Mouse (Mus musculus) hindbrain, embryonic 13.5 days (tissue): ENCODE measurements at regions not wholly inside any gene's neighbourhood (a gene's known extent, or its start where the extent isn't known, plus 50 kb on each side); places are given as distances from the start of the nearest gene placed in this dataset.
A peak's percentile ranks its signal among the peaks of the same experiment; 100 is the strongest.

Experiments
- ATAC-seq: fragments of 200-750 bp; cut with Nextera tagmentation; 2 replicates; pipeline ENCODE4 v1.8.0; 2017; ENCODE audit warnings: moderate TSS enrichment; ENCODE audit not compliant: low FRiP score
- H3K27ac ChIP-seq: fragments of 300-500 bp; sonication (generic); 2 replicates; pipeline ENCODE4 v1.5.1; 2015; ENCODE audit warnings: inconsistent platforms, mild to moderate bottlenecking, moderate library complexity
- H3K27me3 ChIP-seq: fragments of 300-500 bp; sonication (generic); 2 replicates; pipeline ENCODE4 v1.6.1; 2015; ENCODE audit warnings: mild to moderate bottlenecking, inconsistent platforms
- H3K36me3 ChIP-seq: fragments of 300-500 bp; sonication (generic); 2 replicates; pipeline ENCODE4 v1.6.1; 2015; ENCODE audit warnings: mild to moderate bottlenecking, inconsistent platforms
- H3K4me1 ChIP-seq: fragments of 300-500 bp; sonication (generic); replicated peaks from 2 replicates; pipeline ENCODE4 v1.6.1; 2015; ENCODE audit warnings: inconsistent platforms
- H3K4me2 ChIP-seq: fragments of 300-500 bp; sonication (generic); 2 replicates; pipeline ENCODE4 v1.6.1; 2015; ENCODE audit warnings: inconsistent platforms, mild to moderate bottlenecking, moderate library complexity
- H3K4me3 ChIP-seq: fragments of 300-500 bp; sonication (generic); 2 replicates; pipeline ENCODE4 v1.5.1; 2015; ENCODE audit warnings: mild to moderate bottlenecking, inconsistent platforms
- H3K9ac ChIP-seq: fragments of 300-500 bp; sonication (generic); 2 replicates; pipeline ENCODE4 v1.6.1; 2015; ENCODE audit warnings: mild to moderate bottlenecking, inconsistent platforms
- H3K9me3 ChIP-seq: fragments of 300-500 bp; sonication (generic); 2 replicates; pipeline ENCODE4 v1.6.1; 2016; ENCODE audit warnings: inconsistent platforms
- WGBS: fragments of 180-500 bp; shearing (Covaris S2); methylation state at CpG from one replicate; pipeline ENCODE4 v1.1.7; 2015; 5-methylcytosine and 5-hydroxymethylcytosine counted together

DNA sequence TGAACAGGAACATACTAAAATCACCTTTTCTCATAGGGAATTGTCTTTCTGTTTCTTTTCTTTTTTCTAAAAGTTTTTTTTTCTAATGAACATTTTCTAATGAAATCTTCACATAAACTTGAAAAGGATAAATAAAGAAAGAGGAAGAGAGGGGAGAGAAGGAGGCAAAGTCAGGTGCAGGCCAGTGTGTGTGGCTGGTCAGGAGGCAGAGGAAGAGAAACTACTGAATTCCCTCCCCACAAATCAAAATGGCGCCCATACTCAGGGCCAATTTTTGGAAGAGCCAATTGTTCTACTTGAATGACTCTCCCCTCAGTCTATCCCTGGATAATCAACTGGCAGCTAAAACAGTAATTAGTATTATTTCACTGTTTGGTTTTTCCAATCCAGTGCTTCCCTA is 152.0 kb downstream of the Cdc5l start:
- ATAC-seq = no peak
- H3K27ac ChIP-seq = no peak overlapping the region
- H3K4me2 ChIP-seq = no peak overlapping the region
- no peaks in the 10 kb centered on the region for H3K36me3 ChIP-seq
- 86% methylated on average over 1 of the region's 1 CpGs for WGBS
- no peak overlapping the region for H3K9ac ChIP-seq
- no peaks in the 10 kb centered on the region for H3K27me3 ChIP-seq
- no peak overlapping the region for H3K4me3 ChIP-seq
- peaks cover 12% of the 10 kb centered on the region for H3K4me1 ChIP-seq
- no peaks in the 10 kb centered on the region for H3K9me3 ChIP-seq

- no peaks in the 10 kb centered on the region for H3K27me3 ChIP-seq
- peak overlapping the region; percentile 30; the same call in 1 of the 2 replicates for H3K4me2 ChIP-seq
- WGBS = 29% methylated on average over 3 of the region's 3 CpGs
Observed at GRCm38 (mm10) chr17:45279811-45280205, 153.7 kb downstream of the Cdc5l start.

GRCm38 (mm10) chr17:45279075-45279810 is 154.3 kb downstream of the Cdc5l start:
- 42% methylated on average over 13 of the region's 13 CpGs for WGBS
- Histone ChIP-seq H3K9me3 (no peaks in the 10 kb centered on the region), H3K9ac (0 out of 2 replicates have a peak overlapping the region, but pooled peaks have one; percentile 8), H3K27ac (0 out of 2 replicates have a peak overlapping the region, but pooled peaks have one; percentile 4), H3K4me3 (no peak overlapping the region), H3K4me1 (peaks cover 12% of the 10 kb centered on the region), H3K36me3 (no peaks in the 10 kb centered on the region), H3K4me2 (peak overlapping the region; percentile 30; the same call in 1 of the 2 replicates), H3K27me3 (no peaks in the 10 kb centered on the region)
- no peak for ATAC-seq

More at GRCm38 (mm10) chr17:45279811-45280205, 153.7 kb downstream of the Cdc5l start:
- Histone ChIP-seq H3K9ac (0 out of 2 replicates have a peak overlapping the region, but pooled peaks have one; percentile 8), H3K9me3 (no peaks in the 10 kb centered on the region), H3K4me1 (peaks cover 12% of the 10 kb centered on the region), H3K27ac (0 out of 2 replicates have a peak overlapping the region, but pooled peaks have one; percentile 4), H3K36me3 (no peaks in the 10 kb centered on the region), H3K4me3 (no peak overlapping the region)
- ATAC-seq = no peak

- Histone ChIP-seq H3K4me3 (no peak overlapping the region), H3K9me3 (no peaks in the 10 kb centered on the region), H3K9ac (no peak overlapping the region), H3K27ac (no peak overlapping the region), H3K4me2 (no peak overlapping the region), H3K4me1 (peaks cover 12% of the 10 kb centered on the region), H3K27me3 (no peaks in the 10 kb centered on the region), H3K36me3 (no peaks in the 10 kb centered on the region)
- no peak for ATAC-seq
- 88% methylated on average over 3 of the region's 3 CpGs for WGBS
Observed at GRCm38 (mm10) chr17:45277516-45277915, 156.0 kb downstream of the Cdc5l start.

DNA sequence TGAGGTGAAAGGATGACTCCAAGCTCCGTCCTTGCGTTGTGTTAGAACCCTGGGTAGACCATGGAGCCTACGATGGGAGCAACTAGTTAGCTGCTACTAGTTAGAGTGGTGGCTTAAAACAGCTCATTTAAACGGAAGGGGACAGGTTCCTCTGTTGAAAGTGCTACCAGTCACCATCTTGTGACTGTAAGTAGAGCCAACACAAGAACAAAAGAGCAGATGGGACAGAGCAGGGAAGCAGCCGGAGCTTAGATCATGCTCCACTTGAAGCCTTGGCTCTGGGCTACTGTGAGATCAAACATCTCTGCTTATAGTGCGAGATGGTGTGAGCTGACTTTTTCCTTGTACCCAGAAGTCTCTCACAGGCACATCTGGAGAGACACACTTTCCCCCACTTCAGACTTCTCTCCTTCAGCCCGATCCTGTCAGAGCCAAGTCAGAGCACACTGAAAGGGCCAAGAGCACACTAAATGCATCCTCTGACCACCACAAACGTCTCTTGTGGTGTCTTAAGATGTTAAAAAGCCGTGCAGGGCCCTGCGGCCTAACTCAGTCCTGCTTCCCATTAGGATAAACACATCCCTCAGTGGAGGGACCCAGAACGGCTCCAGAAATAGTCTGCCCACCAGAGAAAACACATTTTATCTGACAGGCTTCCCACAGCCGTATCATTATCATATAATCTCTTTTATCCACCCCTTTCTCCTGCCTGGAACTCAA is 156.7 kb downstream of the Cdc5l start:
- Histone ChIP-seq H3K27me3 (no peaks in the 10 kb centered on the region), H3K27ac (no peak overlapping the region), H3K4me2 (no peak overlapping the region), H3K9ac (no peak overlapping the region), H3K9me3 (peaks cover 3% of the 10 kb centered on the region; the same call in 1 of the 2 replicates), H3K4me1 (peaks cover 12% of the 10 kb centered on the region), H3K4me3 (no peak overlapping the region), H3K36me3 (no peaks in the 10 kb centered on the region)
- 90% methylated on average over 12 of the region's 12 CpGs for WGBS
- no peak for ATAC-seq

- no peak for ATAC-seq
- 77% methylated on average over 4 of the region's 4 CpGs for WGBS
- Histone ChIP-seq H3K27ac (no peak overlapping the region), H3K36me3 (no peaks in the 10 kb centered on the region), H3K4me3 (no peak overlapping the region), H3K4me2 (no peak overlapping the region), H3K9ac (no peak overlapping the region), H3K9me3 (peaks cover 3% of the 10 kb centered on the region; the same call in 1 of the 2 replicates), H3K4me1 (peaks cover 11% of the 10 kb centered on the region), H3K27me3 (no peaks in the 10 kb centered on the region)
Observed at GRCm38 (mm10) chr17:45274894-45275293, 158.6 kb downstream of the Cdc5l start.

- 78% methylated on average over 6 of the region's 6 CpGs for WGBS
- no peak overlapping the region for H3K4me3 ChIP-seq
- ATAC-seq = no peak
- H3K27me3 ChIP-seq = no peaks in the 10 kb centered on the region
- no peaks in the 10 kb centered on the region for H3K9me3 ChIP-seq
- no peak overlapping the region for H3K27ac ChIP-seq
- no peaks in the 10 kb centered on the region for H3K36me3 ChIP-seq
- 0 out of 2 replicates have a peak, but pooled peaks cover 4% of the 10 kb centered on the region for H3K4me1 ChIP-seq
- no peak overlapping the region for H3K4me2 ChIP-seq
- H3K9ac ChIP-seq = no peak overlapping the region
Observed at GRCm38 (mm10) chr17:45266776-45267175, 166.8 kb downstream of the Cdc5l start.

DNA sequence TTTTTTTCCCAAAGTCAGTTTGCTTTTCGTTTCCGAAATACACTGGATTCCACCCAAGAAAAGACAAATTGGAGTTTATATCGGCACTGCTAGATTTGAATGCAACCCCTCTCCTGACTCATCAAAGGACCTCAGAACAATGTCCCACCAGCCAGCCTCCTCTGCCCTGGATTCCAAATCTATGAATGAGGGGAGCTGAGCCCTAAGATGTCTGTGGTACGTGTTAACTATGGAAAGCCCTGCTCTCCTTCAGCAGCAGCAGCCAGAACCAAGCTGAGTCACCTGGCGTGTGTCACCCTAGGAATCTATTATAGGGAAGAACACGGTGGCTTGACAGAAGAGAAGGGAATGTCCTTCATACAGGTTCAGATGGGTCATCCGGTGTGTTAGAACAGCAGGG is 167.9 kb downstream of the Cdc5l start:
- no peak for ATAC-seq
- 82% methylated on average over 7 of the region's 7 CpGs for WGBS

DNA sequence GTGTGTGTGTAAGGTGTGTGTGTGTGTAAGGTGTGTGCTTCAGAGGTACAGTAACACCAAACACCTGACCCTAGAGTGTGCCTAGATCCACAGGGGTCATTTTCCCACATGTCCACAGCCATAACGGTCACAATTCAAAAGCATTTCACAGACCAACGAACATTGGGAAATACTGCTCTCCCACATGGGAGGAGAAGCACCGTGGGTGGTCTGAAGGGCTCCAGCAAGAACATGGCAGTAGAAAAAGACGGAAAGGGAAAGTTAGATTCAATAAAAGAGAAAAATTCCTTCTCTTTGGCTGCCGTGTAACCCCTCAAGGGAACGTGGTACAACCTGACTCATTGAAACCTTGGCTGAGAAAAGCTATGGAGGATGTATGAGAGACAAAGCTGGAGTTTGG is 169.1 kb downstream of the Cdc5l start:
- WGBS = 52% methylated on average over 6 of the region's 6 CpGs
- ATAC-seq = no peak
- H3K9me3 ChIP-seq = no peaks in the 10 kb centered on the region

More for the DNA sequence above, 167.9 kb downstream of the Cdc5l start:
- H3K27ac ChIP-seq = no peak overlapping the region
- H3K4me1 ChIP-seq = 0 out of 2 replicates have a peak, but pooled peaks cover 4% of the 10 kb centered on the region
- H3K27me3 ChIP-seq = no peaks in the 10 kb centered on the region
- H3K4me3 ChIP-seq = no peak overlapping the region
- no peaks in the 10 kb centered on the region for H3K9me3 ChIP-seq
- H3K4me2 ChIP-seq = no peak overlapping the region
- H3K9ac ChIP-seq = no peak overlapping the region
- H3K36me3 ChIP-seq = no peaks in the 10 kb centered on the region

GRCm38 (mm10) chr17:45260421-45260820 is 173.1 kb downstream of the Cdc5l start:
- ATAC-seq = no peak
- Histone ChIP-seq H3K27ac (no peak overlapping the region), H3K4me3 (no peak overlapping the region), H3K4me2 (no peak overlapping the region), H3K36me3 (no peaks in the 10 kb centered on the region), H3K4me1 (0 out of 2 replicates have a peak, but pooled peaks cover 4% of the 10 kb centered on the region), H3K9ac (no peak overlapping the region), H3K9me3 (no peaks in the 10 kb centered on the region), H3K27me3 (no peaks in the 10 kb centered on the region)
- WGBS = 89% methylated on average over 10 of the region's 10 CpGs

More for the DNA sequence above, 169.1 kb downstream of the Cdc5l start:
- Histone ChIP-seq H3K27ac (no peak overlapping the region), H3K4me1 (0 out of 2 replicates have a peak, but pooled peaks cover 4% of the 10 kb centered on the region), H3K9ac (no peak overlapping the region), H3K4me2 (no peak overlapping the region), H3K36me3 (no peaks in the 10 kb centered on the region), H3K4me3 (no peak overlapping the region), H3K27me3 (no peaks in the 10 kb centered on the region)

DNA sequence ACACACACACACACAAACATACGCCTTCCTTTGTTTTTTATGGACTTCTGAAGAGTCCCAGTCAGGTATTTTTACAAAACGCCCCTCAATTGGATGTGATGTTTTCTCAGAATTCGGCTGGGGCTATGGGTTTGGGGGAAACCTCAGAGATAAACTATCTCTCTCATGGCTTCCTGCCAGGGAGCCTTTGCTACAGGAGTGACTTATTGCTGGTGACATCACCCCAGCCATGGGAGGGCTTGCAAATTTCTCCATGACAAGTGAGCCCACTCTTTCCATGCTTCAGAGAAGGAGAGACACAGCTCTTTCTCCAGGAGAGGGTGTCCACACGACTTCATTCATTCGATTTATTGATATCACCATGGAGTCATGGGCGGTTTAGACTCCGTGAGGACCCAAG is 175.5 kb downstream of the Cdc5l start:
- 80% methylated on average over 7 of the region's 7 CpGs for WGBS
- no peaks in the 10 kb centered on the region for H3K27me3 ChIP-seq
- H3K4me1 ChIP-seq = peaks cover under 1% of the 10 kb centered on the region; the same call in 1 of the 2 replicates
- no peak overlapping the region for H3K4me3 ChIP-seq
- no peak overlapping the region for H3K27ac ChIP-seq
- no peak for ATAC-seq
- no peak overlapping the region for H3K9ac ChIP-seq
- no peak overlapping the region for H3K4me2 ChIP-seq
- H3K9me3 ChIP-seq = no peaks in the 10 kb centered on the region
- no peaks in the 10 kb centered on the region for H3K36me3 ChIP-seq

- no peak for ATAC-seq
- no peak overlapping the region for H3K9ac ChIP-seq
- H3K36me3 ChIP-seq = no peaks in the 10 kb centered on the region
- no peaks in the 10 kb centered on the region for H3K27me3 ChIP-seq
- H3K4me1 ChIP-seq = peaks cover 13% of the 10 kb centered on the region
- H3K4me2 ChIP-seq = no peak overlapping the region
- WGBS = 57% methylated on average over 15 of the region's 15 CpGs
- no peak overlapping the region for H3K27ac ChIP-seq
- no peak overlapping the region for H3K4me3 ChIP-seq
- H3K9me3 ChIP-seq = no peaks in the 10 kb centered on the region
Observed at GRCm38 (mm10) chr17:45252593-45253230, 180.8 kb downstream of the Cdc5l start.
